Mouse (Mus musculus): Measurements from ENCODE around the gene Znrf1. TPM values are rescaled to one million over a fixed set of nuclear protein-coding genes. Genes with fewer than 3 reads are reported as not detected.

The Znrf1 gene
- total RNA-seq (2023), result 100 to 1,000 TPM; 159 to 166 TPM

DNA sequence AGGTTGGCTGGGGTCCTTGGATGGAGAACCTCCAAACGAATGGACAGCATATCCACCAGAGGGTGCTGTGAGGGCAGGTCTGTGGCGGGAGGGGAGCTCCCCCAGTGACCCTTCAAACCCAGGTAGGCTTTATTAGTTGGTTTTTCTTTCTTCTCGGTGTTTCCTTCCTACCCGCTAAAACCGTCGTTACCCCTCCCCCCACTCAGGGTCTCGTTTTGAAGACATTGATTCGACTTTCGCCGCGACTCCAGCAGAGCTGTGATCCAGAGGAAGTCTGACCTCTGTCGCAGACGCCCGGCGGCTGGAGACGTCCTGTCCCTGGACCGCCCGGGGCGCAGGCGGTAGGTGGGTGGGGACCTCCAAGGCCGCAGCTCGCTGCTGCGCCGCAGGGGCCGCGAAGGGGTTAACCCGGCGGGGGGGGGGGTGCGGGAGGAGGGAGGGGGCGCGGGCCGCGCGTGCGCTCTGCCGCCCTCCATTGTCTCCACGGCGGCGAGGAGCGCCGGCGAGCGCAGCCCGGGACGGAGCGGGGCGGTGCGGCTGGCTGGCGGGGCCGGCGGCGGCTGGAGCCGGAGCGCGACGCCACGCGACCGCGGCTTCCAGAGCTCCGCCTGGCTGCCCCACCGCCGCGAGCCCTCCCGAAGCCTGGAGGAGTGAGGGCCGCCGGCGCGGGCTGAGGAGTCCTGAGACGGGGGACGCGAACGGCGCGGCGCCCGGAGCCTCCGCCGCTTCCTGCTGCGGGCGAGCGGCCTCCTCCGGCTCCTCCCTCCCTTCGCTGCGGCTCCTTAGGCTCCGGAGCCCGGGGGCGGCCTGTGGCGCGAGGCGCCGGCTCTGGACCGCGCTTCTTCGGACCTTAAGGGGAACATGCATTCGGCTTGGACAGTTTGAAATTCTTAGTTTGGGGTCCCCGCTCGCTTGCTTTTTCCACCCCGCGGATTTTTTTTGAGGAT, at the start of gene Znrf1:
Znrf1 (plus strand) TSS at position 67 of the 947 bp plus-strand sequence.

DNA sequence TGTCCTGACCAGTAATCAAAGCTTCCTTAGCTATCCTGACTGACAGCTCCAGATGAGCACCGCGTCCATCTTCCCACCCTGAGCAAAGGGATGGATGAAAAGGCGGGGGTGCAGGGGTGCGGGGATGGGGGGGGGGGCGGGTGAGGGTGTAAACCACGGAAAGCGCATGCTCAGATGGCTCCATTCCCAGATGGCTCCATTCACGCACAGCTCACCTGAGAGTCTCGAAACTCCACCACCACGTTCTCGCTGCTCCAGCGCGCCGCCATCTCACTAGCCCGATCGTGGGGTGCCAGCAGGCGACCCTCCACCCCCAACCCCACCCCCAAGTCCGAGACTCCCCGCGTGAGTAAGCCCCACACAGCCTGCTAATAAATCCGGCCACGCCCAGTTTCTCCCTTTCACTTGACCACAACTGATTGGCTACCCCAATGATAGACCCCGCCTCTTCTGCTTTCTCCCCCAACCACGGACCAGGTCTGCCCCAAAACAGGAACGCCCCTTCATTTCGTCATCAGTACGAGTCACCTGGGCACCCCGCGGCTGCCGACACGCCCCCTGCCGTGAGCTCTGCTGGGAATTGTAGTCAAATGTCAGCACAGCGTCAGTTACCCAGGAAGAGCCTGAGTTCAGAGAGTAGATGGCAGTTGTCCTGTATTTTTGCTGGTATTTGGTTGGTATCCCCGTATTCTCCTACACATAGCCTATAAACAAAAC, 14.0 kb upstream of the Znrf1 start, which contains the start of gene Wdr59:
Wdr59 (minus strand) TSS at position 380 of the 717 bp plus-strand sequence.

DNA sequence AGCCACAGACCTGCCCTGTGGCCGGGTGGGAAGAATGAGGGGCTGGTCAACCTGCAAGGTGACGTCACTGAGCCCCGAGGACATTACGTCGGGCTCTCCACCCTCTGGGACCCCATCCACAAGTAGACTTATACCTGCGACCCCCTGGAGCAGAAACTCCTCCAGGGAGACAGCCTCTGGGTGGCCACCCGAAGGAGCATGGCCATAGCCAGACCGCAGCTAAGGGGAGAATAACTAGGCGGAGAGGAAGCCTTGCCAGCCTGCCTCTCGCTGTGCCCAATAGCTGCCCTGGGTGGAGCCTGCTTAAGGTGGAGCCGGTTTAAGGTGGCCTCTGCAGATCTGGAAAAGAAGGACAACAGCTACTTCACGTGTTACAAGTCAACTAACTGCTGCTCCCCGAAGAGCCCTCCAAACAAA, 94.2 kb downstream of the Znrf1 start, which contains the start of gene Ldhd:
Ldhd (minus strand) TSS at position 270 of the 417 bp plus-strand sequence.

DNA sequence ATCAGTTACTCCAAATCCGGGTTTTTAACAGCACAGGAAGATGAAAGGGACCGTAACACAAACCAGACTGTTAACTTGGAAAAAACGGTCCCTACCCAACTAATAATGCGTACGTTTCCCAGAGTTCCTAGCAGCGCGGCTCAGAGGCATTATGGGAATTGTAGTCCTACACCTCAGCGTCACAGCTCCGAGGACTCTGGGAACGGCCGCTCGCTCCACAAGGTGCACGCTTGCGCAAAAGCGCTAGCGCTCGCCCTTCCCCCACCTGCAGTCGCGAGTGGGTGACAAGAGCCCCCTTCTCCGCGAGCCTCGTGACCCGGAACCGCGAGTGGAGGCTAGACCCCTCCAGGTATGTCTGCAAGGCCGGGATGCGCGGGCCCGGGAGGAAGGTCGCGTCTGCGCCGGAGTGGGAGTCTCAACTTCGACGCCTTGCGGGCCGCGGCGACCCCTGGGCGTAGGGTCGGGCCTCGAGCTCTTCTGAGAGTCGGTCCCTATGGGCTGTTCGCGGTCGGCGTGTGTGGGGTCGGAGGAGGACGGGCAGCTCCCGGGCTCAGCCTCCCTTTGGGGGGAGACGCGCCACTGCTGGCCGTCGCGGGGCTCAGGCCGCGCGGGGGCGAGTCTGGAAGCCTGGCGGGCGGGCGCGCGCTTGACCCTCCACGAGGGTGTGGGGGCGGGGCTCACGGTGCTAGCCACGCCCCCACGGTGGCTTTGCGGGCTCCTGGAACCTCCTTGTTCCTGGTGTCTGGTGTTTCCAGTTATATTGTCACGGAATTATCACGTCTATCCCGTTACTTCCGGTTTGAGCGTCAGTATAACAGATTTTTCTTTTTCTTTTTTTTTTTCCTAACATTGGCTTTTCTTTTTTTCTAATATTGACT, 107.6 kb downstream of the Znrf1 start, which contains the start of gene Zfp1:
Zfp1 (plus strand) TSS at position 138 of the 878 bp plus-strand sequence.

Other genes starting within 250 kb of the Znrf1 start
- 10 to 100 TPM; 47.5 to 49.5 TPM for gene Rfwd3, start 235.9 kb upstream of the Znrf1 start, total RNA-seq (2023)
- 10 to 100 TPM; 18.6 to 21.0 TPM for gene Mlkl, start 197.9 kb upstream of the Znrf1 start, total RNA-seq (2023)
- not detected for gene Fa2h, start 142.3 kb upstream of the Znrf1 start, total RNA-seq (2023)
- gene Wdr59, start 14.0 kb upstream of the Znrf1 start, total RNA-seq (2023), result 1 to 10 TPM; 5.3 to 6.2 TPM
- not detected for gene Ldhd, start 94.3 kb downstream of the Znrf1 start, total RNA-seq (2023)
- 1 to 10 TPM; 2.7 to 3.4 TPM for gene Zfp1, start 107.3 kb downstream of the Znrf1 start, total RNA-seq (2023)
- not detected for gene Ctrb1, start 154.9 kb downstream of the Znrf1 start, total RNA-seq (2023)
- gene Bcar1, start 207.7 kb downstream of the Znrf1 start, total RNA-seq (2023), result not detected